Mouse (Mus musculus) ES-Bruce4 (cell line): ENCODE measurements around the gene Gtf2b.

Experiments
- CTCF ChIP-seq: IDR thresholded peaks from one replicate; pipeline ENCODE4 v1.8.1; 2011; ENCODE audit warnings: low read depth, low read length
- EP300 ChIP-seq: IDR thresholded peaks from 2 replicates; pipeline ENCODE4 v1.6.1; 2011; ENCODE audit warnings: low read depth, low read length; ENCODE audit not compliant: insufficient read depth
- POLR2A ChIP-seq: IDR thresholded peaks from one replicate; pipeline ENCODE4 v1.8.1; 2011; ENCODE audit warnings: low read length; ENCODE audit not compliant: insufficient read depth

DNA sequence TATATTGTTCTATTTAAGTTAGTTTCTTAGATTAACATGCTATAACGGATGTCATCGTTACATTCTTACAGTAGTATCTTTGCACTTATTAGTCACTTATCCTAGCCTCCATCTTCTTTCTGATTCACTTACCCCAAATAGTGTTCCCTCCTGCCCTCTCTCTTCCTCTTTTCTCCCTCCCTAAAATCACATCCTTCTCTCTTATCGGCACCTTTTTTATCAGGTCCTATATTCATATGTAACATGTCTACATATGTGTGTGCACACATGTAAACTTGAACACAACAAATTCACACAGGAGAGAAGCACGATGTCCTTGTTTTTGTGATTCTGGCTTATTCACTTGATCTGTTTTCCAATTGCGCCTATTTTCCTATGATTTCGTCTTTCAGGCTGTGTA lies 3.7 kb downstream of the Gtf2b start:
- TF ChIP-seq POLR2A (no peak), EP300 (no peak), CTCF (no peak)
